Mouse (Mus musculus): ENCODE data around the gene Reps1. TPM values are rescaled to one million over a fixed set of nuclear protein-coding genes. Genes with fewer than 3 reads are reported as not detected.

Reps1 gene
- polyA plus RNA-seq, 1 experiment = 74.5 TPM

DNA sequence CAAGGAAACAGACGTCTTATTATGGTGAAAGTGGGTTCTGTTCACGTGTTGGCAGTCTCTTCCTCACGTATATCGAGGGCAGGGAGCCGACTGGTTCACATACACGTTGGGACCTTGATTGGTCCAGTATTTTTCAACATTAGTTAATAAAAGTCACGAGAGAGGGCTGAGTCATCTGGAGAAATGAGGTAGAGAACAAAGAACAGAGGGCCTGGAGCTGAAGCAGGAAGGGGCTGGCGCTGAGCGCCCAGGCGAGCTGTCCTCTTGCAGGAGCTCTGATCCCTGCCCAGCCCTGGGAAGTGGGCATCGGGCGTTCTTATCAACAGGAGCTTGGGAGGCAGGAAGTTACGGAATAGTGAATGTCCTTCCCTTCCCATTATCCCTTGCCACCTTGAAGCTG lies 4.1 kb downstream of the Reps1 start:
- Histone ChIP-seq H3K4me1 (ENCODE audit: control insufficient read depth, insufficient read depth, low read length) (peaks cover 4% of the 10 kb centered on the region), H3K27ac (ENCODE audit: insufficient read depth, low read length) (no peak overlapping the region), H3K4me3 (ENCODE audit: insufficient read depth, low read length) (no peak overlapping the region)
- TF ChIP-seq CTCF (IDR thresholded peaks at IDR 0.05; ENCODE audit: extremely low read depth, insufficient read depth, low read length) = no peak
- no peak for TF ChIP-seq POLR2A (IDR thresholded peaks at IDR 0.05; ENCODE audit: extremely low read depth, insufficient read depth, low read length)

DNA sequence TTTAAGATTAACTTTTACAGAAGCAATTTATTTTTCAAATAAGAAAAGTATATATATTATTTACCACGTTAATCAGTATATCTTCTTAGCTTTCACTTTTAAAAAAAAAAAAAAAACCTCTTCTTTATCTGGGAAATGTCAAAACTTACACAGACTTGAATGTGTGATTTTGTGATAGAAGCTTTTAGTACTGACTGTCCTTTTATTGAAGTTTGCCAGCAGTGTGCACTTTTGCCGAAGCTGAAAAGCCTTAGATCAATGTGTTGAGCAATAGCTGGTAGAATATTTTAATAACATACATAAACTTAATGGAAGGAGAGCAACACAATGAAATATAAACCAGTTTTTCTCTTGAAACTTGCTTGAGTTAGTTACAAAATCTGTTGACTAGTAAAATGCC lies 5.1 kb downstream of the Reps1 start:
- TF ChIP-seq CTCF (IDR thresholded peaks at IDR 0.05; ENCODE audit: extremely low read depth, insufficient read depth, low read length) (no peak), POLR2A (IDR thresholded peaks at IDR 0.05; ENCODE audit: extremely low read depth, insufficient read depth, low read length) (no peak)

GRCm38 (mm10) chr10:18061533-18061932 lies 5.9 kb downstream of the Reps1 start:
- H3K27ac ChIP-seq (ENCODE audit: insufficient read depth, low read length) = no peak overlapping the region
- TF ChIP-seq CTCF (IDR thresholded peaks at IDR 0.05; ENCODE audit: extremely low read depth, insufficient read depth, low read length) = no peak
- TF ChIP-seq POLR2A (IDR thresholded peaks at IDR 0.05; ENCODE audit: extremely low read depth, insufficient read depth, low read length) = no peak
- no peak overlapping the region for H3K4me3 ChIP-seq (ENCODE audit: insufficient read depth, low read length)
- H3K4me1 ChIP-seq (ENCODE audit: control insufficient read depth, insufficient read depth, low read length) = peaks cover 4% of the 10 kb centered on the region

More for the DNA sequence above, 5.1 kb downstream of the Reps1 start:
- Histone ChIP-seq H3K27ac (ENCODE audit: insufficient read depth, low read length) (no peak overlapping the region), H3K4me3 (ENCODE audit: insufficient read depth, low read length) (no peak overlapping the region), H3K4me1 (ENCODE audit: control insufficient read depth, insufficient read depth, low read length) (peaks cover 4% of the 10 kb centered on the region)

DNA sequence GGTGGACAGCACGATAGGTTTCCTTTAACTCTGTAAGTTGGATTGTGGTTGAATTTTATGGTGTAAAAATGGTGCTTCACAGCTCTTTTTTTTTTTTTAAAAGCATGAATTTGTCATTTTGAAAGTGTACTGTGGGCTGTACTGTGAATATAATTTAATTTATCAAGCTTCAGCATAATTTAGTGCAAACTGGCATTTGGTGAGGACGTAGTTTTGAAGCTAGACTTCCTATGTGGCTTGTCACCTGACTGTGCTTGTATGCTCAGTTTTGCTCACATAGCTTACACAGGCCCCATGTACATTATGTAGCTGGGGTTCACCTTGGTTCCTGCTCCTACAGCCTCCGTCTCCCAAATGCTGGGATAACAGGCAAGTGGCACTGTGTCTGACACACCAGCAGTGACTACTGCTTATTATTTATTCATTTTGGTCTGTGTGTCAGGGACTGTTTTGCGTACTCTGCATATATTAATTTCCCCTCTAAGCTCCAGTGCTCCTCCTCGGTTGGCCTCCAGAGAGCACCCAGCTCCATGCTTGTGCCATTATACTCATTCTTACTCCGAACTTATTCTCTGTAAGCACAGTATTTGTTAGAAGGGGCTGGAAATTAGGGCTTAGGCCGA lies 9.1 kb downstream of the Reps1 start:
- no peak for TF ChIP-seq POLR2A (IDR thresholded peaks at IDR 0.05; ENCODE audit: extremely low read depth, insufficient read depth, low read length)
- TF ChIP-seq CTCF (IDR thresholded peaks at IDR 0.05; ENCODE audit: extremely low read depth, insufficient read depth, low read length) = no peak
- H3K27ac ChIP-seq (ENCODE audit: insufficient read depth, low read length) = no peak overlapping the region
- H3K4me1 ChIP-seq (ENCODE audit: control insufficient read depth, insufficient read depth, low read length) = peaks cover 2% of the 10 kb centered on the region
- H3K4me3 ChIP-seq (ENCODE audit: insufficient read depth, low read length) = no peak overlapping the region

GRCm38 (mm10) chr10:18066031-18066439 lies 10.4 kb downstream of the Reps1 start:
- TF ChIP-seq CTCF (IDR thresholded peaks at IDR 0.05; ENCODE audit: extremely low read depth, insufficient read depth, low read length) (no peak), POLR2A (IDR thresholded peaks at IDR 0.05; ENCODE audit: extremely low read depth, insufficient read depth, low read length) (no peak)
- Histone ChIP-seq H3K4me3 (ENCODE audit: insufficient read depth, low read length) (no peak overlapping the region), H3K27ac (ENCODE audit: insufficient read depth, low read length) (no peak overlapping the region), H3K4me1 (ENCODE audit: control insufficient read depth, insufficient read depth, low read length) (peaks cover 5% of the 10 kb centered on the region)

DNA sequence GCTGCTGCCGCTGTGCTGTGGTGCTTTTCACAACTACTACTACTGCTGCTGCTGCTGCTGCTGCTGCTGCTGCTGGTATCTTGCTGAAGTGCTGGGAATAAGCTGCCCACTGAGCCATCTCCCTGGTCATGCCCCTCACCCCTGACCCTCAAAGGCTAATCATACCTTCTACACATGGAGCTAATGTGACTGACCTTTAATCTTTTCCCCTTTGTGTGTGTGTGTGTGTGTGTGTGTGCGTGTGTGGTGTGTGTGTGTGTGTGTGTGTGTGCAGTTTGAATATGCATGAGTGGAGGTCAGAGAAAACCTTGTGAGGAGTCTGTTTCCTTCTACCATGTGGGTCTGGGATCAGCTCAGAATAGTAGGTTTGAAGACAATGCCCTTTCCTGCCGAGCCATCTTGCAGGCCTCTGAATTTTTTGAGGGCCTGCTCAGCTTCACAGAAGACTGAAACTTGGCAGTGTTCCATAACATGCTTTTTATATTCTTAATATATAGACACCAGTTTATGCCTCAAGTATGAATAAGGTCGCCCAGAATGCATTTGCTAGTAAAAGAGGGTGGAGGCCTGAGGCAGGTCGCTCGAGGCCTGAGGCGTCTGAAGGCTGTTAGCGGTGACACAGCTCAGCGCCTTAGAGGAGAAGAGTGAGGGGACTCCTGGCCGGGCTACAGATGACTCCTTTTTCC lies 12.2 kb downstream of the Reps1 start:
- H3K27ac ChIP-seq (ENCODE audit: insufficient read depth, low read length) = no peak overlapping the region
- H3K4me1 ChIP-seq (ENCODE audit: control insufficient read depth, insufficient read depth, low read length) = peaks cover 3% of the 10 kb centered on the region; the same call in 1 of the 2 replicates
- TF ChIP-seq POLR2A (IDR thresholded peaks at IDR 0.05; ENCODE audit: extremely low read depth, insufficient read depth, low read length) (no peak), CTCF (IDR thresholded peaks at IDR 0.05; ENCODE audit: extremely low read depth, insufficient read depth, low read length) (no peak)
- H3K4me3 ChIP-seq (ENCODE audit: insufficient read depth, low read length) = no peak overlapping the region

DNA sequence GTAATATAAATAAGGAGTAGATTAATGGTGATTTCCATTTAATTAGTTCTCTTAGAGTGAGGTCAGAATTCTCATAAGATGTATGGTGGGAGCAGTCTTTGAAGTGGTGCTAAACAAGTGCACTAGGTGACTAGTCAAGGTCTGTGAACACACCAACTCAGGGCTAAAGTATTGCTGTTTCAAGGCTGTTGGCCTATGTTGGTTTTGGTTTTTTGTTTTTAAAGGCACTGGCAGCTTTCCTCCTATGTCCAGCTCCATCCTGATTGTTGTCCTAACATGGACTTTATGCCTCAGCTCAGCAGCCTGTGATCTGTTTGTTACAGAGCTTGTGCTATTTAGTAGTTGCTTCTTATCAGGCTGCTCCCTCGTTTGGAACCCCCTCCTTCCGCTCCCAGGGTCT lies 13.2 kb downstream of the Reps1 start:
- Histone ChIP-seq H3K4me3 (ENCODE audit: insufficient read depth, low read length) (no peak overlapping the region), H3K27ac (ENCODE audit: insufficient read depth, low read length) (no peak overlapping the region), H3K4me1 (ENCODE audit: control insufficient read depth, insufficient read depth, low read length) (peaks cover 3% of the 10 kb centered on the region; the same call in 1 of the 2 replicates)
- TF ChIP-seq CTCF (IDR thresholded peaks at IDR 0.05; ENCODE audit: extremely low read depth, insufficient read depth, low read length) (no peak), POLR2A (IDR thresholded peaks at IDR 0.05; ENCODE audit: extremely low read depth, insufficient read depth, low read length) (no peak)

- Histone ChIP-seq H3K4me1 (ENCODE audit: control insufficient read depth, insufficient read depth, low read length) (peaks cover 3% of the 10 kb centered on the region; the same call in 1 of the 2 replicates), H3K4me3 (ENCODE audit: insufficient read depth, low read length) (no peak overlapping the region), H3K27ac (ENCODE audit: insufficient read depth, low read length) (no peak overlapping the region)
- TF ChIP-seq CTCF (IDR thresholded peaks at IDR 0.05; ENCODE audit: extremely low read depth, insufficient read depth, low read length) (no peak), POLR2A (IDR thresholded peaks at IDR 0.05; ENCODE audit: extremely low read depth, insufficient read depth, low read length) (no peak)
Observed at GRCm38 (mm10) chr10:18069576-18069975, 13.9 kb downstream of the Reps1 start.

DNA sequence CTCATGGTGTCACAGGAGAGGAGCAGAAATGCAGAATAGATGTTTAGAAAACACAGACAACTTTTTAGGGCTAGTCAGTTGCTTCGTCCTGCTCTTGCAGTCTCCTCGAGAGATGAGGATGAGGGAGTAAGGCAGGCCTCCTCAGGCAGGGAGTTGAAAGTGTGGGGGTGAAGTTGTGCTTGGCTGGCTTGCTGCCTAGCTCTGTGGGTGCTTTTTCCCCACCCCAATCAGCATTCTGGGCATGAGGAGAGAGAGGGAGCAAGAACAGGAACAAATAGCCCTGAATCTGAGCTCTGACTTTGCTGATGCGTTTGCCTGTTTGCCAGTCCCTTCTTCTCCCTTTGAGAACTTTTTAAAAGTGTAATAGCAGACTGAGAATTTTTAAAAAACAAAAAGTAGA lies 14.5 kb downstream of the Reps1 start:
- Histone ChIP-seq H3K27ac (ENCODE audit: insufficient read depth, low read length) (no peak overlapping the region), H3K4me1 (ENCODE audit: control insufficient read depth, insufficient read depth, low read length) (peaks cover 3% of the 10 kb centered on the region; the same call in 1 of the 2 replicates), H3K4me3 (ENCODE audit: insufficient read depth, low read length) (no peak overlapping the region)
- no peak for TF ChIP-seq POLR2A (IDR thresholded peaks at IDR 0.05; ENCODE audit: extremely low read depth, insufficient read depth, low read length)
- no peak for TF ChIP-seq CTCF (IDR thresholded peaks at IDR 0.05; ENCODE audit: extremely low read depth, insufficient read depth, low read length)

GRCm38 (mm10) chr10:18070616-18071015 lies 15.0 kb downstream of the Reps1 start:
- Histone ChIP-seq H3K4me1 (ENCODE audit: control insufficient read depth, insufficient read depth, low read length) (peaks cover 3% of the 10 kb centered on the region; the same call in 1 of the 2 replicates), H3K4me3 (ENCODE audit: insufficient read depth, low read length) (no peak overlapping the region), H3K27ac (ENCODE audit: insufficient read depth, low read length) (peak overlapping the region; percentile 22; the same call in 1 of the 2 replicates)
- TF ChIP-seq CTCF (IDR thresholded peaks at IDR 0.05; ENCODE audit: extremely low read depth, insufficient read depth, low read length) (no peak), POLR2A (IDR thresholded peaks at IDR 0.05; ENCODE audit: extremely low read depth, insufficient read depth, low read length) (no peak)
